Mouse (Mus musculus): ENCODE measurements at regions not wholly inside any gene's neighbourhood (a gene's known extent, or its start where the extent isn't known, plus 50 kb on each side); places are given as distances from the start of the nearest gene placed in this dataset.
A peak's percentile ranks its signal among the peaks of the same experiment; 100 is the strongest.

GRCm38 (mm10) chrX:142456022-142456421 lies 65.7 kb upstream of the Acsl4 start:
- DNase-seq (ENCODE audit: low spot score), result no peak

GRCm38 (mm10) chrX:142464174-142464573 lies 73.8 kb upstream of the Acsl4 start:
- no peak for DNase-seq (ENCODE audit: low spot score)

GRCm38 (mm10) chrX:142464756-142465155 lies 74.4 kb upstream of the Acsl4 start:
- no peak for DNase-seq (ENCODE audit: low spot score)

GRCm38 (mm10) chrX:142467850-142468256 lies 77.5 kb upstream of the Acsl4 start:
- DNase-seq (ENCODE audit: low spot score), result no peak

GRCm38 (mm10) chrX:142468388-142468787 lies 78.1 kb upstream of the Acsl4 start:
- DNase-seq (ENCODE audit: low spot score), result no peak

GRCm38 (mm10) chrX:142469048-142469634 lies 78.8 kb upstream of the Acsl4 start:
- peak; percentile 1 for DNase-seq (ENCODE audit: low spot score)

GRCm38 (mm10) chrX:142470083-142470482 lies 79.7 kb upstream of the Acsl4 start:
- no peak for DNase-seq (ENCODE audit: low spot score)

GRCm38 (mm10) chrX:142481203-142481815 lies 91.0 kb upstream of the Acsl4 start:
- no peak for DNase-seq (ENCODE audit: low spot score)

- no peak for DNase-seq (ENCODE audit: low spot score)
Observed at GRCm38 (mm10) chrX:142488078-142488477, 97.7 kb upstream of the Acsl4 start.

- peak; percentile 3 for DNase-seq (ENCODE audit: low spot score)
Observed at GRCm38 (mm10) chrX:142490093-142490717, 99.9 kb upstream of the Acsl4 start.

- DNase-seq (ENCODE audit: low spot score), result no peak
Observed at GRCm38 (mm10) chrX:142501094-142501493, 110.8 kb upstream of the Acsl4 start.

GRCm38 (mm10) chrX:142504962-142505361 lies 114.6 kb upstream of the Acsl4 start:
- no peak for DNase-seq (ENCODE audit: low spot score)

- no peak for DNase-seq (ENCODE audit: low spot score)
Observed at GRCm38 (mm10) chrX:142507475-142507874, 117.1 kb upstream of the Acsl4 start.

- no peak for DNase-seq (ENCODE audit: low spot score)
Observed at GRCm38 (mm10) chrX:142516406-142517131, 126.2 kb upstream of the Acsl4 start.

- no peak for DNase-seq (ENCODE audit: low spot score)
Observed at GRCm38 (mm10) chrX:142517205-142517604, 126.9 kb upstream of the Acsl4 start.

- no peak for DNase-seq (ENCODE audit: low spot score)
Observed at GRCm38 (mm10) chrX:142521063-142521462, 130.7 kb upstream of the Acsl4 start.

GRCm38 (mm10) chrX:142526953-142527352 lies 136.6 kb upstream of the Acsl4 start:
- peak; percentile 21 for DNase-seq (ENCODE audit: low spot score)

GRCm38 (mm10) chrX:142529892-142530291 lies 139.6 kb upstream of the Acsl4 start:
- no peak for DNase-seq (ENCODE audit: low spot score)

- peak; percentile 17 for DNase-seq (ENCODE audit: low spot score)
Observed at GRCm38 (mm10) chrX:142534780-142535179, 144.4 kb upstream of the Acsl4 start.

GRCm38 (mm10) chrX:142535540-142535939 lies 145.2 kb upstream of the Acsl4 start:
- no peak for DNase-seq (ENCODE audit: low spot score)

GRCm38 (mm10) chrX:142535954-142536353 lies 145.3 kb upstream of the Tmem164 start:
- no peak for DNase-seq (ENCODE audit: low spot score)

- no peak for DNase-seq (ENCODE audit: low spot score)
Observed at GRCm38 (mm10) chrX:142537259-142537963, 143.8 kb upstream of the Tmem164 start.

All from gastrocnemius, adult 18-20 months (tissue).